Mouse (Mus musculus) T-helper 1 cell (primary cell): Measurements from ENCODE around the gene Lrrfip1.

ENCODE experiments used
- in situ Hi-C: fragments of 300-600 bp; cut with MboI, MseI; formaldehyde crosslinking; loops from one replicate; pipeline ENCODE4 v1.15.1; 2025; ENCODE audit warnings: high pct_unique_total_duplicates

Lrrfip1 gene

GRCm38 (mm10) chr1:90998268-90998890 is at the start of gene Lrrfip1:
TSS of gene Lrrfip1 (plus strand) at chr1:90998737.
- in situ Hi-C loops = no loop called here

- in situ Hi-C loops = no loop called here
Observed at GRCm38 (mm10) chr1:90949309-90949708, 49.2 kb upstream of the Lrrfip1 start.

- in situ Hi-C loops = loop anchor here (10.0 kb wide), 1 partner anchor 47 kb away; no protein-coding TSS in a partner anchor
Observed at GRCm38 (mm10) chr1:90951670-90952069, 46.9 kb upstream of the Lrrfip1 start.

- in situ Hi-C loops = loop anchor here (10.0 kb wide), 1 partner anchor 48 kb away; no protein-coding TSS in a partner anchor
Observed at GRCm38 (mm10) chr1:90952808-90953207, 45.7 kb upstream of the Lrrfip1 start, which contains the start of gene Prlh. TSS of gene Prlh (plus strand) at chr1:90953108.

- in situ Hi-C loops = loop anchor here (10.0 kb wide), 1 partner anchor 49 kb away; no protein-coding TSS in a partner anchor
Observed at GRCm38 (mm10) chr1:90953688-90954087, 44.8 kb upstream of the Lrrfip1 start.

GRCm38 (mm10) chr1:90956245-90957096 is 42.1 kb upstream of the Lrrfip1 start:
- in situ Hi-C loops = loop anchor here (5.0 to 10.0 kb wide), 3 partner anchors 34 to 309 kb away; no protein-coding TSS in a partner anchor

GRCm38 (mm10) chr1:90962526-90962925 is 36.0 kb upstream of the Lrrfip1 start:
- in situ Hi-C loops = no loop called here

GRCm38 (mm10) chr1:90962994-90963393 is 35.5 kb upstream of the Lrrfip1 start:
- in situ Hi-C loops = no loop called here

- in situ Hi-C loops = loop anchor here (5.0 kb wide), 1 partner anchor 135 kb away; no protein-coding TSS in a partner anchor
Observed at GRCm38 (mm10) chr1:90967583-90967982, 31.0 kb upstream of the Lrrfip1 start.

GRCm38 (mm10) chr1:90968649-90969048 is 29.9 kb upstream of the Lrrfip1 start:
- in situ Hi-C loops = loop anchor here (5.0 kb wide), 1 partner anchor 134 kb away; no protein-coding TSS in a partner anchor

- in situ Hi-C loops = loop anchor here (5.0 kb wide), 1 partner anchor 133 kb away; no protein-coding TSS in a partner anchor
Observed at GRCm38 (mm10) chr1:90969347-90969784, 29.2 kb upstream of the Lrrfip1 start, which contains the start of gene Rab17. TSS of gene Rab17 (minus strand) at chr1:90969661.

GRCm38 (mm10) chr1:90969881-90970390 is 28.6 kb upstream of the Lrrfip1 start:
- in situ Hi-C loops = loop anchor here (5.0 kb wide), 2 partner anchors 72 to 132 kb away; no protein-coding TSS in a partner anchor

GRCm38 (mm10) chr1:90972911-90973573 is 25.5 kb upstream of the Lrrfip1 start:
- in situ Hi-C loops = loop anchor here (5.0 kb wide), 1 partner anchor 69 kb away; no protein-coding TSS in a partner anchor

- in situ Hi-C loops = loop anchor here (5.0 kb wide), 1 partner anchor 69 kb away; no protein-coding TSS in a partner anchor
Observed at GRCm38 (mm10) chr1:90973574-90973911, 25.0 kb upstream of the Lrrfip1 start.

GRCm38 (mm10) chr1:90974906-90975649 is 23.5 kb upstream of the Lrrfip1 start:
- in situ Hi-C loops = loop anchor here (5.0 kb wide), 1 partner anchor 67 kb away; no protein-coding TSS in a partner anchor

- in situ Hi-C loops = no loop called here
Observed at GRCm38 (mm10) chr1:90975960-90976359, 22.6 kb upstream of the Lrrfip1 start.

GRCm38 (mm10) chr1:90980638-90981330 is 17.8 kb upstream of the Lrrfip1 start:
- in situ Hi-C loops = no loop called here

GRCm38 (mm10) chr1:90981346-90981745 is 17.2 kb upstream of the Lrrfip1 start:
- in situ Hi-C loops = no loop called here

- in situ Hi-C loops = no loop called here
Observed at GRCm38 (mm10) chr1:90995916-90996315, 2.6 kb upstream of the Lrrfip1 start.

GRCm38 (mm10) chr1:90997136-90997535 is 1.4 kb upstream of the Lrrfip1 start:
- in situ Hi-C loops = no loop called here
